Mouse (Mus musculus) adrenal gland, postnatal 36 days (tissue): ENCODE results near the gene Fyco1. TPM values are rescaled to one million over a fixed set of nuclear protein-coding genes. Genes with fewer than 3 reads are reported as not detected.

ENCODE experiments used
- DNase-seq, 2 experiments: peaks; one replicate each; pipeline ENCODE4 v3.0.0; 2021; ENCODE audit warnings: mixed read lengths in 1 of 2
- total RNA-seq, 2 experiments: library from RNA; stranded (reverse); gene quantifications; 2 replicates each; pipeline ENCODE4 v1.2.3; 2021

Fyco1 gene
- total RNA-seq, 2 experiments from 2014 or later, result 36.3 to 51.6 TPM

GRCm38 (mm10) chr9:123815444-123815843, 36.3 kb downstream of the Fyco1 start:
- no peak for DNase-seq

GRCm38 (mm10) chr9:123814821-123815220, 36.9 kb downstream of the Fyco1 start:
- no peak for DNase-seq

- no peak for DNase-seq
These were observed 37.4 kb downstream of the Fyco1 start for GRCm38 (mm10) chr9:123814326-123814725.

- DNase-seq, result no peak
These were observed 39.9 kb downstream of the Fyco1 start for GRCm38 (mm10) chr9:123811831-123812230.

- no peak for DNase-seq
These were observed 43.1 kb downstream of the Fyco1 start for GRCm38 (mm10) chr9:123808583-123808982.

- DNase-seq, result no peak
These were observed 45.4 kb downstream of the Fyco1 start, which contains the start of gene Cxcr6 for GRCm38 (mm10) chr9:123806267-123806666. Gene Cxcr6, plus strand, starts transcription at chr9:123806475.

- no peak for DNase-seq
These were observed 46.5 kb downstream of the Fyco1 start for GRCm38 (mm10) chr9:123805241-123805640.

GRCm38 (mm10) chr9:123802896-123803295, 48.8 kb downstream of the Fyco1 start:
- no peak for DNase-seq

- no peak for DNase-seq
These were observed 49.3 kb downstream of the Fyco1 start for GRCm38 (mm10) chr9:123802421-123802820.

GRCm38 (mm10) chr9:123801527-123801926, 50.2 kb downstream of the Fyco1 start:
- DNase-seq, result no peak

GRCm38 (mm10) chr9:123796174-123796573, 55.5 kb downstream of the Fyco1 start:
- DNase-seq, result peak; percentile 24 to 34

GRCm38 (mm10) chr9:123788855-123789529, 62.7 kb downstream of the Fyco1 start:
- no peak for DNase-seq

GRCm38 (mm10) chr9:123773299-123773698, 78.4 kb downstream of the Fyco1 start:
- peak in 1 of 2 experiments; percentile 36 for DNase-seq

- peak in 1 of 2 experiments; percentile 8 for DNase-seq
These were observed 82.2 kb downstream of the Fyco1 start for GRCm38 (mm10) chr9:123769532-123769931.

- DNase-seq, result peak; percentile 15 to 59
These were observed 83.3 kb downstream of the Fyco1 start for GRCm38 (mm10) chr9:123768443-123768842.

- no peak for DNase-seq
These were observed 84.7 kb downstream of the Fyco1 start for GRCm38 (mm10) chr9:123766996-123767395.

GRCm38 (mm10) chr9:123763771-123764170, 87.9 kb downstream of the Fyco1 start:
- no peak for DNase-seq

- DNase-seq, result no peak
These were observed 88.8 kb downstream of the Fyco1 start for GRCm38 (mm10) chr9:123762886-123763285.

GRCm38 (mm10) chr9:123760806-123761205, 90.9 kb downstream of the Fyco1 start:
- DNase-seq, result no peak

GRCm38 (mm10) chr9:123758645-123759044, 93.1 kb downstream of the Fyco1 start:
- DNase-seq, result no peak

GRCm38 (mm10) chr9:123758156-123758555, 93.5 kb downstream of the Fyco1 start:
- DNase-seq, result no peak

GRCm38 (mm10) chr9:123757326-123757725, 94.4 kb downstream of the Fyco1 start:
- DNase-seq, result no peak

GRCm38 (mm10) chr9:123756752-123757151, 94.9 kb downstream of the Fyco1 start:
- no peak for DNase-seq

GRCm38 (mm10) chr9:123754333-123754732, 97.4 kb downstream of the Fyco1 start:
- no peak for DNase-seq
